Mouse (Mus musculus) regulatory T cell (primary cell): Measurements from ENCODE around the gene Ano6.

Experiments used
- in situ Hi-C: fragments of 300-600 bp; cut with MboI, MseI; formaldehyde crosslinking; loops from one replicate; pipeline ENCODE4 v1.15.1; 2025; ENCODE audit warnings: high pct_unique_total_duplicates

The Ano6 gene

GRCm38 (mm10) chr15:95921072-95921471, 130.4 kb downstream of the Ano6 start:
- in situ Hi-C loops: no loop called here

DNA sequence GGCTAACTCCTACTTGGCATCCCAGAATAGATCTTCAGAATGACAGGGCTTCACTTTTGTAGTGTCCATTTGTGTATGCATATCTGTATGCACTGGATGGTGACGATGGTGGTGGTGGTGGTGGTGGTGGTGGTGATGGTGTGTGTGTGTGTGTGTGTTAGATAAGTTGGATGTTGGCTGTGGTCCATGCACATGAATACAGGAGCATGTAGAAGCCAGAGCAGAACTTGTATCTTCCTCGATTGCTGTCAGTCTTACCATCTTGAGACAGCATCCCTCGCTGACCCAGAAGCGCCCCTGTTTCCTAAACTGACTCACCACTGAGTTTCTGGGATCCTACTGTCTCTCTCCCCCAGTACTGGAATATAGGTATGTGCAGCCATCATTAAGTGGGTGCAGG, 131.0 kb downstream of the Ano6 start:
- in situ Hi-C loops: no loop called here

DNA sequence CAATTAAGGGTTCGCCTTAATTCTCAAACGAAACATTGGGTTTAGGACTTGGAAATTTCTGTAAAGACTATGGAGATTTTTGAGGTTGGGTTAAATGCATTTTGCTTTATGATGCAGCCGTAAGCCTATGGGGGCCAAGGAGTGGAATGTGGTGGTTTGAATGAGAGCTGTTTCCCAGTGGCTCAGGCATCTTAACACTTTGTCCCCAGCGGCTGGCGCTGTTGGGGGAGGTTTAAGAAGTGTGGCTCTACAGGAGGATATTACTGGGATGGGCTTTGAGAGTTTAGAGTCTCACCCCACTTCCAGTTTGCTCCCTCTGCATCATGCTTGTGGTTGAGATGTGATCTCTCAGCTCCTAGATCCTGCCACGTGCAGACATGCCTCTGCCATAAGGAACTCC, 131.9 kb downstream of the Ano6 start:
- in situ Hi-C loops: no loop called here

DNA sequence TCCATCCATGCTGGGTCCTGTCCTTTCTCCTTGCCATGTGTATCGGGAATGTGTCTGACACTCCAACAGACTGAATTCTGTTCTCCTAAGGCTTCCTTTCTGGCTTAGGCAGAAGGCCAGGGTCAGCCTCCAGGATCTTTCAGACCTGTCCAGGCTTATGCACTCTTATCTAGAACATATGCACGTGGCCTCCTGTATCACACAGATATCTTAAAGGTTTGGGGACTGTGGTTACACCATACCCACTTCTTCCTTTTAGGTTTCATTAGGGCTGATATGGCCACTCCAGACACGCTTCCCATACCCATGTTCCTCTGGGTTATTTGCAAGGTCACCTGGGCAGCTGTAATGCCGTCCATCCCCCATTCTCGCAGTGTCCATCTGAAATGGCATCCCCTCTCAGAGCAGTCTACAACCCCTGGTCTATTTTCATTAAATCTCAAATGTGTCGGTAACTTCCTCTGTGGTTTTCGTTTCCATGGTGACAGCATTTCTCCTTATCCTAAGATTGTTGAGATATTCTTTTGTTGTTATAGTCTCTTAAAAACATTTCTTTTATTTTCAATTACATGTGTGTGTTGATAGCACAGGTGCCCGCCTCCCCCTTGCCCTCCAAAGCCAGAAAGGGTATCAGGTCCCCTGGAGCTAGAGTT, 134.8 kb downstream of the Ano6 start:
- in situ Hi-C loops: no loop called here

DNA sequence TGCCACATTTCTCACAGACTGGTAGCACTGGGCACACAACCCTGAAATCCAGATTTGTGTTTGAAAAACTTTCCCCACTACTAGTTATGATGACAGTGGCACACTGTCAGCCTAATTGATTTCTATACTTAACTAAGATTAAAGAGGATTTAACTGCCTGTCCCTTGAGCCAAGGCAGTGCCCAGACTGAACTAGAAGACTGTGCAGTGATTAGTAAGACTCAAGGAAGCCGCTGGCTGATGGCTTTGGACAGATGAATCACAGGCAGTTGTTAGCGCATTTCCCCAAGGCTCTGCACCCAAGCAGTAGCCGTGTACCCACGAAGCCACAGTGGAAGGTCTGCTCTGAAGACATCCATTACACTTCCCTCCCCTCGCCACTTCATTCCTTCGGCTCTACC, 138.4 kb downstream of the Ano6 start:
- in situ Hi-C loops: no loop called here

GRCm38 (mm10) chr15:95931013-95931775, 140.6 kb downstream of the Ano6 start:
- in situ Hi-C loops: no loop called here

DNA sequence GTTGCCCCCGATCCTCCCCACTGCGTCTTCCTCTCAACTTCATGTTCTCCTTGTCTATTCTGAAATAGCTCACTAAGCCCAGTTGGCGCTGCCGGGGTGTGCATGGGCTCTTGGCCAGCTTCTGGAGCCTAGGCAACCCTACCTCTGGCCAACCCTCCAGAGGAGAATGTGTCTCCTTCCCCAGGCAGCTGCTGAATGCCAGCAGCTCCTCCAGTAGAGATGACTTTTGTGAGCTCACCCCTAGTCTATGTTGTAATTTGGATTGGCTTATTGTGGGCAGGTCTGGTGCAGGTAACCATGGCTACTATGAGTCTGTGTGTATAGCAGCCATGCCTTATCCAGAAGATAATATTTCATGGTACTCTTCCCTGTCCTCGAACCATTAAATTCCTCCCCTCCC, 141.7 kb downstream of the Ano6 start:
- in situ Hi-C loops: no loop called here

- in situ Hi-C loops: no loop called here
Measured at GRCm38 (mm10) chr15:95935141-95935540, 144.5 kb downstream of the Ano6 start.

GRCm38 (mm10) chr15:95943470-95943869, 152.8 kb downstream of the Ano6 start:
- in situ Hi-C loops: loop anchor here (10.0 kb wide), 1 partner anchor 179 kb away; no protein-coding TSS in a partner anchor

GRCm38 (mm10) chr15:95944299-95944698, 153.7 kb downstream of the Ano6 start:
- in situ Hi-C loops: loop anchor here (10.0 kb wide), 1 partner anchor 179 kb away; no protein-coding TSS in a partner anchor

- in situ Hi-C loops: loop anchor here (10.0 kb wide), 1 partner anchor 181 kb away; no protein-coding TSS in a partner anchor
Measured at GRCm38 (mm10) chr15:95945951-95946708, 155.5 kb downstream of the Ano6 start.

DNA sequence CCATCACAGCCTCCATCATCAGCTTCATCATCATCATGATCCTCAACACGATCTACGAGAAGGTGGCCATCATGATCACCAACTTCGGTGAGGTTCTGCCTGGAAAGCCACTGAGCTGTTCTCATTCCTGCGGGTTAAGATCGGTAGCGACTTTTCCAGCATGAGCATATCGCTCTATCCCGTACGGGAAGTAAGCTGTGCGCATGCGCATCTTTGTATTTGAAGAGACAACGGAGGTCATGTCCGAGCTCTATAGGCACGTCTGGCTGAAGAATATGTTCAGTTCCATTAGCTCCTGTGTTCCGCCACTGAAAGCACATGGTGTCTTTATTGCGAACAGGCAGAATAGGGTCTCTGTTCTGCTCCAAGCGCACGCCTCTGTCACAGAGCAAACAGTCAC, 157.8 kb downstream of the Ano6 start:
- in situ Hi-C loops: loop anchor here (10.0 kb wide), 1 partner anchor 184 kb away; no protein-coding TSS in a partner anchor

DNA sequence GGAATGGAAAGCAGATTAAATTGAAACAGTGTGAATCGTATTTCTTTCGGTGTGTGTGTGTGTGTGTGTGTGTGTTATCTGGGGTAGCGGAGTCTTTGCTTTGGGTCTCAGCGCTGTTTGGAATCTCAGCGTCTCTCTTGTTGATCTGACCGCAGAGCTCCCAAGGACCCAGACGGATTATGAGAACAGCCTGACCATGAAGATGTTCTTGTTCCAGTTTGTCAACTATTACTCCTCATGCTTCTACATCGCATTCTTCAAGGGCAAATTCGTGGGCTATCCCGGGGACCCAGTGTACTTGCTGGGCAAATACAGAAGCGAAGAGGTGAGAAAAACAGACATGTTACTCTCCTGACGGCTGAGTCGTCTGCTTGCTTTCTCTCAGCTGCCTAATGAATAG, 158.7 kb downstream of the Ano6 start:
- in situ Hi-C loops: loop anchor here (10.0 kb wide), 1 partner anchor 185 kb away; no protein-coding TSS in a partner anchor

DNA sequence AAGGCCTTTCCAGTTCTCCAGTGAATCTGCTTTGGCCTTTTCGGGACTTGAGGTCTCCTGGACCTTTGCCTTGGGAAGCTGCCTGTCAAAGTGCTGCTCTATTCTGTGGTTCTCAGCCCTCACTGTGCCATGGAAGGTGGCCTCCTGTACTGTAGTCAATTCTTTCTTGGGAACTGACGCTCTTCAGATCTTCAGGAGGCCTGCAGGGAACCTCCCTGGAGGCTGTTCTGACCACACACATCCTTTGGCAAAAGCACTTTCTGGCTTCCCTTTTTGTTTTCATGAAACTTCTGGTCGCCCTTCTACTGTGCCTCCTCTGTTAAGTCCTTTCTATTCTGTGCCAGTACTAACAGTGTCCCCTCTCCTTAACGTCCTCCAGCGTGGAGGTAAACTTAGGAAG, 160.9 kb downstream of the Ano6 start:
- in situ Hi-C loops: no loop called here

- in situ Hi-C loops: no loop called here
Measured at GRCm38 (mm10) chr15:95956692-95957091, 166.0 kb downstream of the Ano6 start.

GRCm38 (mm10) chr15:95962411-95963123, 171.9 kb downstream of the Ano6 start:
- in situ Hi-C loops: no loop called here

DNA sequence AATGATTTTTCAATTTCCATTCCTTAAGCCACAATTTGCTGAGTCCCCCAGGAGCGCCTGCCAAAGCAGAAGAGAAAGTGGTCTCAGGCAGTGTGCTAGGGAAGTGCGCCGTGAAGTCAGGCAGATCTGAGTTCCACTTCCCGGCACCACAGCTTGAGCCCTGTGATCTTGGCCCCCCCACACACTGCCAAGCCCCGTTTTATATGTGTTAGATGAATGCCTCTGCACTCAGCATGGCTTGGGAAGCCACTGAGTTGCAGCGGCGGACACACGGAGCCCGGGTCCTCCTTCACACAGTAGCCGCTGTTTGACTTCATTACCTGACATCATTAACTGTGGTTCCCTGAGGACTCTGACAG, 172.5 kb downstream of the Ano6 start:
- in situ Hi-C loops: no loop called here

DNA sequence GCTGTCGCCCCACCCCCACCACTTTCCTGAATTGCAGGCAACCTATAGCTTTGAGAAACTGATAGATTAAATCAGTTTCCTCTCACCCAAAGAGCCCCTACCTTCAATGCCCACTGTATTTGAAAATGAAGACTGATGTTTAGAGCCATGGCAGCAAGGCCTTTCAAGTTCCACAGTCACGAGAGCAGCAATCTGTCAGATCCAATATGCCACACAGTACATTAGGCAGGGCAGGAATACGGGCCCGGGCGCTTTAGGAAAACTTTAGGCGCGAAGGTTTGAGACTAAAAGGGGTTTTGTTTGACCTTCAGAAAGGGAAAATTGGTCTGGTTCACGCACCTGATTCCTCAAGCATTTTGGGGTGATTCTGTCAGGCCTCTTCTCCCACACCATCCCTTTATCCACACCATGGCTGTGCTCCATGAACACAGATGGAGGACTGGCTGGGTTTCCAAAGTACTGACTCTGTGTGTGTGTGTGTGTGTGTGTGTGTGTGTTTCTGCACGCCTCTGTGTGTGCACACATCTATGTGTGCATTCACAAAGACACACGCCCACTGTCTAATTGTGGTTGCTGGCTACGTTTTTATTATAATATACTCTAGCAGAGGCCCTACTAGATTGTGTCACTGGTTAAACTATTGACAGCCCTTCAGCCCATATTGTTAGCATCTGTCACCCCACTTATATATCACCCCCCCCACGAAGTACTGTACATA, 173.0 kb downstream of the Ano6 start:
- in situ Hi-C loops: no loop called here

- in situ Hi-C loops: no loop called here
Measured at GRCm38 (mm10) chr15:95964251-95964561, 173.6 kb downstream of the Ano6 start.

- in situ Hi-C loops: no loop called here
Measured at GRCm38 (mm10) chr15:95966979-95967378, 176.3 kb downstream of the Ano6 start.

DNA sequence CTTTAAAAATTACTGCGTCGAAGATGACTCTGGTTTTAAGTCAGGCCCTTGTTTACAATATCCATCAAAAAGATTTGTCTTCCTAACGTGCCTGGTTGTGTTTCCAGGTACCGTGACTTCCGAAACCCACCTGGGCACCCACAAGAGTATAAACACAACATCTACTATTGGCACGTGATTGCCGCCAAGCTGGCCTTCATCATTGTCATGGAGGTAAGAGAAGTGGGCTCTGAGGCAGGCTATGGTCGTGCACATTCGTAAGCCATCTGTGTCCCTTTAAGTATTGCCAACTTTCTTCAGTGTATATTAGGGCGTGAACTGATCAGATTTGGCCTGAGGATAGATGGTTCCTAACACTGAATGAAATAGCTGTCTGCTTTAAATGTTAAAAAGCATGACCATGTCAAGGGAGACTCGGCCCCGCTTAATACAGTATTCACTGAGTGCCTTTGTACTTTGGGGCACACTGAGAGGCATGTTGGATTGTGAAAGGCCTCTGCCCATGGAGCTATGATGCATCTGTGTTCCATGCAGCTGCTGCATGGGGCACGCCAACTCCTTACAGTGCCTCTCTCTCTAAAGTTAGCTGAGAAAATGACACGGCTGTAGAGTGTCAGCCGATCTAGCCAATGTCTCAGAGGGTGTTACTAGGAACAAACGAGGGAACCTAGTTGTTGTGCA, 177.0 kb downstream of the Ano6 start:
- in situ Hi-C loops: no loop called here
